Mouse (Mus musculus): ENCODE results near the gene Drg1. TPM values are rescaled to one million over a fixed set of nuclear protein-coding genes. Genes with fewer than 3 reads are reported as not detected.
A peak's percentile ranks its signal among the peaks of the same experiment; 100 is the strongest.

Gene Drg1
- polyA plus RNA-seq, 1 experiment from 2014 or later: 155 TPM

DNA sequence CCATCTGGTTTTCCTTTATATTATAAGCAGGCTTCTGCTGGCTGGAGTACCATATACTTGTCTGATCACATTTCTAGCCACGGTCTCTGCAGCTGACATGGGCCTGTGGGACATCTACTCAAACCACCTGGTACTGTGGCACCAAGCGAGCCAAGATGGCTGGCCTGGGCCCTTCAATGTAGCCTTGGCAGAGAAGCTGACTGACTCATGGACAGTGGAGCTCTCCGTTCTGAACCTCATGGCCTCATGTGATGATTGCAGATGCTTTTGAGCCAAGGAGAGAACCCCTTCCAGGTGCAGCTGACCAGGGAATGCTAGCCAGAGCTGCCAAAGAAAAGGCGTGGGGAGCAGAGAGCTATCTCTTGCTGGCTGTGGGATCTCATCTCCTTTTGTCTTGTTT, 39.6 kb upstream of the Drg1 start:
- Histone ChIP-seq H3K36me3 (ENCODE audit: control insufficient read depth, insufficient read depth, low read length) (peaks cover 100% of the 10 kb centered on the region), H3K27ac (replicated peaks in 1 of 2; ENCODE audit: control insufficient read depth in 1 of 2, insufficient read depth in 1 of 2, low read depth in 2 of 2, low read length in 2 of 2) (no peak overlapping the region), H3K4me2 (ENCODE audit: low read length) (no peak overlapping the region), H3K9me3 (ENCODE audit: control insufficient read depth, low read length) (no peaks in the 10 kb centered on the region), H3K27me3 (ENCODE audit: control insufficient read depth, insufficient read depth, low read length) (no peaks in the 10 kb centered on the region), H3K9ac (ENCODE audit: low read length) (no peak overlapping the region), H3K4me3 (ENCODE audit: control insufficient read depth in 1 of 2, insufficient read depth in 1 of 2, low read depth in 1 of 2, low read length in 2 of 2) (no peak overlapping the region), H3K4me1 (ENCODE audit: control insufficient read depth in 2 of 2, insufficient read depth in 2 of 2, low read length in 2 of 2) (peaks cover 8 to 12% of the 10 kb centered on the region in 2 experiments)
- no peak for ATAC-seq (ENCODE audit: insufficient number of reproducible peaks, insufficient read depth, low FRiP score, low read depth)
- 90% methylated on average over 4 of the region's 4 CpGs for WGBS

- Histone ChIP-seq H3K4me2 (ENCODE audit: low read length) (no peak overlapping the region), H3K27ac (replicated peaks in 1 of 2; ENCODE audit: control insufficient read depth in 1 of 2, insufficient read depth in 1 of 2, low read depth in 2 of 2, low read length in 2 of 2) (peak overlapping the region; percentile 32 to 56; a peak in 3 of 4 replicates), H3K9me3 (ENCODE audit: control insufficient read depth, low read length) (no peaks in the 10 kb centered on the region), H3K27me3 (ENCODE audit: control insufficient read depth, insufficient read depth, low read length) (no peaks in the 10 kb centered on the region), H3K36me3 (ENCODE audit: control insufficient read depth, insufficient read depth, low read length) (peaks cover 99% of the 10 kb centered on the region), H3K9ac (ENCODE audit: low read length) (peak overlapping the region; percentile 27; the same call in 1 of the 2 replicates), H3K4me1 (ENCODE audit: control insufficient read depth in 2 of 2, insufficient read depth in 2 of 2, low read length in 2 of 2) (peaks cover 8 to 12% of the 10 kb centered on the region in 2 experiments), H3K4me3 (ENCODE audit: control insufficient read depth in 1 of 2, insufficient read depth in 1 of 2, low read depth in 1 of 2, low read length in 2 of 2) (no peak overlapping the region)
- WGBS: 57% methylated on average over 4 of the region's 4 CpGs
- no peak for ATAC-seq (ENCODE audit: insufficient number of reproducible peaks, insufficient read depth, low FRiP score, low read depth)
Observed at GRCm38 (mm10) chr11:3302792-3303191, 36.6 kb upstream of the Drg1 start.

DNA sequence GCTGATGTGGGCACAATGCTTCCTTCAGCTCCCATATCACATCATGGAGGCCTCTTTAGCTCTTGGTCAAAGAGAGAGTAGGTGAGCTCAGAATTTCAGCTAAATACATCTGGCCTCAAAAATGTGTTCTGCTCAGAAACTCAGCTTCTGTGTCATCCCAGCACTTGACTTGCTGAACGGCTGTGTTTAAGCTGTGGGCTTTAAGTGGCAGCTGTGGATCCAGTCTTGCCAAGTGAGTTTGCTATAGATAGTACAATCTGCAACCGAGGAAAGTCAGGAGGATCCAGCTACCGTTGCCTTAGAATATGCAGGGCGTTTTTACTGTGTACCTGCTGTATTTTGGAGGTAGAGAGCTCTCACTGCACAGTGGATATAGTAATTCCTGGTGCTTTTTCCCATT, 36.2 kb upstream of the Drg1 start:
- Histone ChIP-seq H3K9ac (ENCODE audit: low read length) (no peak overlapping the region; the same call in 1 of the 2 replicates), H3K4me3 (ENCODE audit: control insufficient read depth in 1 of 2, insufficient read depth in 1 of 2, low read depth in 1 of 2, low read length in 2 of 2) (no peak overlapping the region), H3K9me3 (ENCODE audit: control insufficient read depth, low read length) (no peaks in the 10 kb centered on the region), H3K27ac (replicated peaks in 1 of 2; ENCODE audit: control insufficient read depth in 1 of 2, insufficient read depth in 1 of 2, low read depth in 2 of 2, low read length in 2 of 2) (peak overlapping the region in 1 of 2 experiments; percentile 56; a peak in 3 of 4 replicates), H3K36me3 (ENCODE audit: control insufficient read depth, insufficient read depth, low read length) (peaks cover 99% of the 10 kb centered on the region), H3K4me1 (ENCODE audit: control insufficient read depth in 2 of 2, insufficient read depth in 2 of 2, low read length in 2 of 2) (peaks cover 8 to 12% of the 10 kb centered on the region in 2 experiments), H3K4me2 (ENCODE audit: low read length) (no peak overlapping the region), H3K27me3 (ENCODE audit: control insufficient read depth, insufficient read depth, low read length) (no peaks in the 10 kb centered on the region)
- whole genome bisulfite sequencing: 48% methylated on average over 4 of the region's 4 CpGs
- ATAC-seq (ENCODE audit: insufficient number of reproducible peaks, insufficient read depth, low FRiP score, low read depth): no peak

GRCm38 (mm10) chr11:3301075-3301474, 34.9 kb upstream of the Drg1 start:
- H3K9me3 ChIP-seq (ENCODE audit: control insufficient read depth, low read length): no peaks in the 10 kb centered on the region
- no peak overlapping the region for H3K4me3 ChIP-seq (ENCODE audit: control insufficient read depth in 1 of 2, insufficient read depth in 1 of 2, low read depth in 1 of 2, low read length in 2 of 2)
- 95% methylated on average over 5 of the region's 5 CpGs for whole genome bisulfite sequencing
- H3K4me1 ChIP-seq (ENCODE audit: control insufficient read depth in 2 of 2, insufficient read depth in 2 of 2, low read length in 2 of 2): peaks cover 8 to 13% of the 10 kb centered on the region in 2 experiments
- H3K4me2 ChIP-seq (ENCODE audit: low read length): no peak overlapping the region
- H3K36me3 ChIP-seq (ENCODE audit: control insufficient read depth, insufficient read depth, low read length): peaks cover 99% of the 10 kb centered on the region
- no peak overlapping the region for H3K27ac ChIP-seq (replicated peaks in 1 of 2; ENCODE audit: control insufficient read depth in 1 of 2, insufficient read depth in 1 of 2, low read depth in 2 of 2, low read length in 2 of 2)
- no peaks in the 10 kb centered on the region for H3K27me3 ChIP-seq (ENCODE audit: control insufficient read depth, insufficient read depth, low read length)
- ATAC-seq (ENCODE audit: insufficient number of reproducible peaks, insufficient read depth, low FRiP score, low read depth): no peak
- H3K9ac ChIP-seq (ENCODE audit: low read length): no peak overlapping the region

GRCm38 (mm10) chr11:3298813-3299185, 32.6 kb upstream of the Drg1 start:
- H3K4me2 ChIP-seq (ENCODE audit: low read length): no peak overlapping the region
- no peak overlapping the region for H3K9ac ChIP-seq (ENCODE audit: low read length)
- H3K27me3 ChIP-seq (ENCODE audit: control insufficient read depth, insufficient read depth, low read length): no peaks in the 10 kb centered on the region
- peaks cover 99% of the 10 kb centered on the region for H3K36me3 ChIP-seq (ENCODE audit: control insufficient read depth, insufficient read depth, low read length)
- H3K27ac ChIP-seq (replicated peaks in 1 of 2; ENCODE audit: control insufficient read depth in 1 of 2, insufficient read depth in 1 of 2, low read depth in 2 of 2, low read length in 2 of 2): no peak overlapping the region
- WGBS: 91% methylated on average over 14 of the region's 14 CpGs
- ATAC-seq (ENCODE audit: insufficient number of reproducible peaks, insufficient read depth, low FRiP score, low read depth): no peak
- peaks cover 13 to 30% of the 10 kb centered on the region in 2 experiments for H3K4me1 ChIP-seq (ENCODE audit: control insufficient read depth in 2 of 2, insufficient read depth in 2 of 2, low read length in 2 of 2)
- H3K4me3 ChIP-seq (ENCODE audit: control insufficient read depth in 1 of 2, insufficient read depth in 1 of 2, low read depth in 1 of 2, low read length in 2 of 2): no peak overlapping the region
- no peaks in the 10 kb centered on the region for H3K9me3 ChIP-seq (ENCODE audit: control insufficient read depth, low read length)

- Histone ChIP-seq H3K27ac (replicated peaks in 1 of 2; ENCODE audit: control insufficient read depth in 1 of 2, insufficient read depth in 1 of 2, low read depth in 2 of 2, low read length in 2 of 2) (no peak overlapping the region), H3K36me3 (ENCODE audit: control insufficient read depth, insufficient read depth, low read length) (peaks cover 99% of the 10 kb centered on the region), H3K9me3 (ENCODE audit: control insufficient read depth, low read length) (no peaks in the 10 kb centered on the region), H3K4me2 (ENCODE audit: low read length) (no peak overlapping the region), H3K9ac (ENCODE audit: low read length) (no peak overlapping the region), H3K27me3 (ENCODE audit: control insufficient read depth, insufficient read depth, low read length) (no peaks in the 10 kb centered on the region), H3K4me1 (ENCODE audit: control insufficient read depth in 2 of 2, insufficient read depth in 2 of 2, low read length in 2 of 2) (peaks cover 19 to 36% of the 10 kb centered on the region in 2 experiments), H3K4me3 (ENCODE audit: control insufficient read depth in 1 of 2, insufficient read depth in 1 of 2, low read depth in 1 of 2, low read length in 2 of 2) (no peak overlapping the region)
- ATAC-seq (ENCODE audit: insufficient number of reproducible peaks, insufficient read depth, low FRiP score, low read depth): no peak
- WGBS: 78% methylated on average over 10 of the region's 10 CpGs
Observed at GRCm38 (mm10) chr11:3297871-3298812, 31.9 kb upstream of the Drg1 start.

DNA sequence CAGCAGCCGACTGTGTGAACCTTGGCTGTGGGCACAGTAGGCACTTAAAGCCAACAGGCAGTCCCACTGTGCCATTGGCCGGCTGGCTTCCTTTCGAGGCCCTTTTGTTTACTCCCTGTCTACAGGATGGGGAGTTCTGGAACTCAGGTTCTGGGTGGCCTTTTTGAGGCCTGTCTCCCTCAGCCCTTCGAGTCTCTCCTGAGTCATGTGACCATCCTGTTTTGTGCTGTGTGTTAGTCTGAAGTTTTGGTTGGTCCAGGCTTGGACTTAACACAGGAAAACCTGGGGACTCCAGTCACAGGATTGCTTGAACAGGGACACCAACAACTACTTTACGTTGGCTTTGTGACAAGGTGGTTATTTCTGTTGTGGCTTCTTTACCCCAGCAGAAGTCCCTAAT, 29.8 kb upstream of the Drg1 start:
- no peaks in the 10 kb centered on the region for H3K9me3 ChIP-seq (ENCODE audit: control insufficient read depth, low read length)
- ATAC-seq (ENCODE audit: insufficient number of reproducible peaks, insufficient read depth, low FRiP score, low read depth): no peak
- no peak overlapping the region for H3K4me3 ChIP-seq (ENCODE audit: control insufficient read depth in 1 of 2, insufficient read depth in 1 of 2, low read depth in 1 of 2, low read length in 2 of 2)
- no peaks in the 10 kb centered on the region for H3K27me3 ChIP-seq (ENCODE audit: control insufficient read depth, insufficient read depth, low read length)
- 67% methylated on average over 5 of the region's 5 CpGs for WGBS
- H3K27ac ChIP-seq (replicated peaks in 1 of 2; ENCODE audit: control insufficient read depth in 1 of 2, insufficient read depth in 1 of 2, low read depth in 2 of 2, low read length in 2 of 2): no peak overlapping the region
- peaks cover 82% of the 10 kb centered on the region for H3K36me3 ChIP-seq (ENCODE audit: control insufficient read depth, insufficient read depth, low read length)
- no peak overlapping the region for H3K4me2 ChIP-seq (ENCODE audit: low read length)
- H3K9ac ChIP-seq (ENCODE audit: low read length): no peak overlapping the region
- H3K4me1 ChIP-seq (ENCODE audit: control insufficient read depth in 2 of 2, insufficient read depth in 2 of 2, low read length in 2 of 2): peaks cover 17 to 37% of the 10 kb centered on the region in 2 experiments
